Mouse (Mus musculus): ENCODE results near the gene Pbx1. TPM values are rescaled to one million over a fixed set of nuclear protein-coding genes. Genes with fewer than 3 reads are reported as not detected.
A peak's percentile ranks its signal among the peaks of the same experiment; 100 is the strongest.

Pbx1 gene
- total RNA-seq, 4 experiments from 2014 or later = 136 to 166 (median 145) TPM

GRCm38 (mm10) chr1:168230134-168230533 is 201.9 kb downstream of the Pbx1 start:
- no peak for DNase-seq (ENCODE audit: low spot score in 2 of 2)

- DNase-seq (ENCODE audit: low spot score in 2 of 2) = no peak
Observed at GRCm38 (mm10) chr1:168228756-168229526, 203.1 kb downstream of the Pbx1 start.

GRCm38 (mm10) chr1:168226150-168226549 is 205.9 kb downstream of the Pbx1 start:
- no peak for DNase-seq (ENCODE audit: low spot score in 2 of 2)

- no peak for DNase-seq (ENCODE audit: low spot score in 2 of 2)
Observed at GRCm38 (mm10) chr1:168225595-168226127, 206.4 kb downstream of the Pbx1 start.

- DNase-seq (ENCODE audit: low spot score in 2 of 2) = no peak
Observed at GRCm38 (mm10) chr1:168224218-168224617, 207.9 kb downstream of the Pbx1 start.

- DNase-seq (ENCODE audit: low spot score in 2 of 2) = no peak
Observed at GRCm38 (mm10) chr1:168222794-168223193, 209.3 kb downstream of the Pbx1 start.

- DNase-seq (ENCODE audit: low spot score in 2 of 2) = peak in 1 of 2 experiments; percentile 80
Observed at GRCm38 (mm10) chr1:168221071-168221521, 211.0 kb downstream of the Pbx1 start.

- peak in 1 of 2 experiments; percentile 37 for DNase-seq (ENCODE audit: low spot score in 2 of 2)
Observed at GRCm38 (mm10) chr1:168215896-168216747, 215.9 kb downstream of the Pbx1 start.

GRCm38 (mm10) chr1:168215468-168215867 is 216.6 kb downstream of the Pbx1 start:
- no peak for DNase-seq (ENCODE audit: low spot score in 2 of 2)

- peak; percentile 48 to 55 for DNase-seq (ENCODE audit: low spot score in 2 of 2)
Observed at GRCm38 (mm10) chr1:168214040-168214443, 218.0 kb downstream of the Pbx1 start.

GRCm38 (mm10) chr1:168213595-168213994 is 218.5 kb downstream of the Pbx1 start:
- DNase-seq (ENCODE audit: low spot score in 2 of 2) = no peak

- no peak for DNase-seq (ENCODE audit: low spot score in 2 of 2)
Observed at GRCm38 (mm10) chr1:168210401-168210800, 221.7 kb downstream of the Pbx1 start.

- DNase-seq (ENCODE audit: low spot score in 2 of 2) = no peak
Observed at GRCm38 (mm10) chr1:168200570-168201156, 231.4 kb downstream of the Pbx1 start.

- no peak for DNase-seq (ENCODE audit: low spot score in 2 of 2)
Observed at GRCm38 (mm10) chr1:168198276-168198675, 233.8 kb downstream of the Pbx1 start.

- no peak for DNase-seq (ENCODE audit: low spot score in 2 of 2)
Observed at GRCm38 (mm10) chr1:168197908-168198258, 234.2 kb downstream of the Pbx1 start.

- DNase-seq (ENCODE audit: low spot score in 2 of 2) = no peak
Observed at GRCm38 (mm10) chr1:168197195-168197907, 234.7 kb downstream of the Pbx1 start.

- no peak for DNase-seq (ENCODE audit: low spot score in 2 of 2)
Observed at GRCm38 (mm10) chr1:168193364-168193763, 238.7 kb downstream of the Pbx1 start.

- DNase-seq (ENCODE audit: low spot score in 2 of 2) = no peak
Observed at GRCm38 (mm10) chr1:168182816-168183215, 249.3 kb downstream of the Pbx1 start.

GRCm38 (mm10) chr1:168180622-168181441 is 251.2 kb downstream of the Pbx1 start:
- peak in 1 of 2 experiments; percentile 46 for DNase-seq (ENCODE audit: low spot score in 2 of 2)

- no peak for DNase-seq (ENCODE audit: low spot score in 2 of 2)
Observed at GRCm38 (mm10) chr1:168179691-168180090, 252.4 kb downstream of the Pbx1 start.

Data from left cerebral cortex, adult 8-10 months (tissue).